Mouse (Mus musculus) T-helper 1 cell (primary cell): ENCODE data around the gene Mex3b.

Experiments used
- in situ Hi-C: fragments of 300-600 bp; cut with MboI, MseI; formaldehyde crosslinking; loops from one replicate; pipeline ENCODE4 v1.15.1; 2025; ENCODE audit warnings: high pct_unique_total_duplicates

The Mex3b gene

GRCm38 (mm10) chr7:82866486-82867270 is 455 bp upstream of the Mex3b start:
- in situ Hi-C loops = no loop called here

DNA sequence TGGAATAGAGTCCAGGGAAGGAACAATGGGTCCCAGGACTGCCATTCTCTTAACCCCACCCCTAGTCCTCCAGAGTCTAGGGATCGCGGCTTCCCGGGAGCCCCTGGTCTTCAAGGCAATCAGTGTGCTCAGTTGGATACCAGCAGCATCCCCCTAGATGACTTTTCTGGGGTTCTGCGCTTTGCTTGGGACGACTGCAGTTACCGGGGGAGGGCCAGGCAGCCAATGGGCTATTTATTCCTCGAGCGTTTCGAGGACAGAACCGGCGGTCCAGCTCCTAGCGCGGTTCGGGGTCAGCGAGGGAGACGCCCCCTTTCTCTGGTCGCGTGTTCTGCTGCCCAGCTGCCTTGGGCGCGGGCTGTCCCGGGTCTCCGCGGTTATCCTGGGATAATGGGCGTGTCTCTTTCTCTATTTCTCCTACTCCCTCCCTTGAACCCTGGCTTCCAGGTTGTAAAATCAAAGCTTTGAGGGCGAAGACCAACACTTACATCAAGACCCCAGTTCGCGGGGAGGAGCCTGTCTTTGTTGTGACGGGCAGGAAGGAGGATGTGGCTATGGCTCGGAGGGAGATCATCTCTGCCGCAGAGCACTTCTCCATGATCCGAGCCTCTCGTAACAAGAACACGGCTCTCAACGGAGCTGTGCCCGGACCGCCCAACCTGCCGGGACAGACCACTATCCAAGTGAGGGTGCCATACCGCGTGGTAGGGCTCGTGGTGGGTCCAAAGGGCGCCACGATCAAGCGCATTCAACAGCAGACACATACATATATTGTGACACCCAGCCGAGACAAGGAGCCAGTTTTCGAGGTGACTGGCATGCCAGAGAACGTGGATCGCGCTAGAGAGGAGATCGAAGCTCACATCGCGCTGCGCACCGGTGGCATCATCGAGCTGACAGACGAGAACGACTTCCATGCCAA is 1.4 kb downstream of the Mex3b start:
- in situ Hi-C loops = no loop called here

GRCm38 (mm10) chr7:82869231-82870147 is 2.4 kb downstream of the Mex3b start:
- in situ Hi-C loops = no loop called here

GRCm38 (mm10) chr7:82870148-82870513 is 3.0 kb downstream of the Mex3b start:
- in situ Hi-C loops = no loop called here

GRCm38 (mm10) chr7:82876551-82876950 is 9.4 kb downstream of the Mex3b start:
- in situ Hi-C loops = no loop called here

DNA sequence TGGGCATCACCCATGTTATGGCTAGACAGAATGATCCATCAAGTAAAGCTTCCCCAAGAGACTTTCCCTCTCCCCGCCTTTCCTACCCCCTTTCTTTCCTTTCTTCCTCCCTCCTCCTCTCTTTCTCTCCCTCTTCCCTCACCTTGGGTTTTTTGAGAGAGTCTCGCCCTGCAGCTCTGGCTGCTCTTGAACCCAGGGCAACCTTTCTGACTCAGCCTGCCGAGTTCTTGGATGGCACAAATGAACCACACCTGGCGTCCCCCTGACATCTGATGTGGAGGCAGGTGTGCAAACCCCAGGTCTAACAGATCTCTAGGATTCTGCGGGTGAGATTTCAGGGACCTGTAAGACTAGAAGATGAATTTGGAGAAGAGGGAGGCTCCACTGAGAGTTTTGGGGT is 12.9 kb downstream of the Mex3b start:
- in situ Hi-C loops = no loop called here

DNA sequence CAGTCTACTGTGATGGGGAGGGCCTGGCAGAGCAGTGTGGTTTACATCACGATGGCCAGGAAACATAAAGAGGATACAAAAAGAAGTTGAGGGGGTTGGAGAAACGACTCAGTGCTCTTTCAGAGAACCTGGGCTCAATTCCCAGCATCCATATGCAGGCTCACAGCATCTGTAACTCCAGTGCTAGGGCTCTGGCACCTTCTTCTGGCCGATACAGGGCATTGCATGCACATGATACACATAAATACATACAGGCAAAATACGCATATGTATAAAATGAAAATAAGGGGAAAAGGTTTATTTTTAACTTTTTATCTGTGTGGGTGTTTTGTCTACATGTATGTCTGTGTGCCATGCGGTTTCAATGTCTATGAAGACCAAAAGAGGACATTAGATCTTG is 13.6 kb downstream of the Mex3b start:
- in situ Hi-C loops = no loop called here

- in situ Hi-C loops = no loop called here
Observed at GRCm38 (mm10) chr7:82890317-82890850, 23.3 kb downstream of the Mex3b start.

DNA sequence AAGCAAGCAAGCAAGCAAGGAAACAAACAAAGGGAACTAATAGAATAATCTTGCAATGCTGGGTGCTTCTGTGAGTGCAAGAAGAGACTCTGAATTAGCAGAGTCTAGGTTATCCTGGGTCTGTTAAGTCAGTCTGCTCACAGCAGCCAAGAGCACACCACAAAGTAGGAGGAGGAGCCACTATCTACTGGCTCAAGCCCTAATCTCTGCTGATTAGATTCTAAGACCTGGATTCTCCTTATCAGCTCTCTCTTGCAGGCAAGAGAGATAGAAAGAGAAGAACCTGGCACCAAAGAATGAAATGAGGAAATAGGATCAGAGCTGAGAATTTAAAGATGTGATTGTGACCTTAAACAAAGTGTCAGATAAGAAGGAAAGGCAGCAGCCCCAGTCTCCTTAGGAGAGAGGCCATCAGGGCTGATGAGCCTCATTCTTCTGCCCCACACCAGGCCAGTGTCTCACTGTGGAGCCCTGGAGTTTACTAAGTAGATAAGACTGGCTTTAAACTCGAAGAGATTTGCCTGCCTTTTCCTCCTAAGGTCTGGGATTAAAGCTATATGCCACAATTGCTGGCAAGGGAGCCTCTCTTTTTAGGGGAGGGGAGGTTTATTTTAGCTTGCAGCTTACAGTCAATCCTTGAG is 23.9 kb downstream of the Mex3b start:
- in situ Hi-C loops = no loop called here

DNA sequence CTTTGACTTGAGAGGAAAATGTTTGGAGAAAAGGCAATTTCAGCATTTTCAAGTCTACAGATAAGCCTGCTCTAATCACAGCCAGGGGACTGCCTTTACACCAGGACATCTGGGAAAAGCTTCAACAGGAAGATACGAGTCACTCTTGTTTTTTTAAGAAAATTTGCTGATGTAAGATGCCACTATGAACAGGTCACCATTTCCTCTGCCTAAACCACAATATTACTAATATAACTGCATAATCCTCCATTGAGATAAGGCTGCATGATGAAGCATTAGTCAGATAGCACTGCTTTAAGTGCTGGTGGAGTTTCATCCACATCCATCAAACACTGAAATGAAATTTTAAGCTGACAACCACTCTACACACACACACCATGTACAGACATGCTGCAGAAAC is 27.2 kb downstream of the Mex3b start:
- in situ Hi-C loops = no loop called here

DNA sequence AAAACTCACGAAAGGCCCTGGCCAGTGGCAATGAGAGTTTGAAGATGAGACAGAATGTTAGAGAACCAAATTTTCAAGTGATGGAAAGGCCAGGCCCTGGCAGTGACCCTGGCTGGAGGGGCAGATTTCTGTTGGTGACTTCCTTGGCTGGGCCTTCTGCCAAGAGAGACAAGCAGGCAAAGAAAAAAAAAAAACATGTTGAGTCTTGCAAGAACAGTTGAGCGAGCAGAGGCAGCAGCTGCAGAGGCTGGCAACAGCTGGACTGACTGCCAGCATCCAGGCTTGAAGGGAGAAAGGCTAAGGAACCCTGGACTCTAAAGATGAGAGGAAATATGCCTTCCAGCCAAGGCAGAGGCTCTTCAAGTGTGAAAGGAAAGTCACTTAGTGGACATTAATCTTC is 28.5 kb downstream of the Mex3b start:
- in situ Hi-C loops = no loop called here

- in situ Hi-C loops = no loop called here
Observed at GRCm38 (mm10) chr7:82896750-82897149, 29.6 kb downstream of the Mex3b start.

- in situ Hi-C loops = no loop called here
Observed at GRCm38 (mm10) chr7:82899459-82900297, 32.5 kb downstream of the Mex3b start.

- in situ Hi-C loops = no loop called here
Observed at GRCm38 (mm10) chr7:82903006-82903405, 35.9 kb downstream of the Mex3b start.

- in situ Hi-C loops = no loop called here
Observed at GRCm38 (mm10) chr7:82905527-82905926, 38.4 kb downstream of the Mex3b start.

DNA sequence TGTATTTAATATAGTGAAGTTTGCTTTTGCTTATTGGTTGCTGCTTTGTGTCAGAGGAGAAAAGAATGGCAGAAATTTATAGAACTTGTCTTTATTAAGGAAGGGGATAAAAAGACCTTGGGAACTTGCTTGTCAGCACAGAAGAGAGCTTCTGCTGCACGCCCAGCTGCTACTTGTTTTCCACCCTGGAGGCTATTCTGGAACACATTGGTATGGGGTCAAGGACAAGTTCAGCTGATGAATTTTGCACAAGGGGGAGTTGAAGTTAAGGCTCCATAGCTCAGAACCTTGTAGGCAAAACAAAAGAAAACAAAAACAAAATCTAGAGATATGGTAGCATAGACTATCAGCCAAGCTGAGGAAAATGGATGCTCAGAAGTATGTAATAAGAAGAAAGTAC is 39.9 kb downstream of the Mex3b start:
- in situ Hi-C loops = no loop called here

- in situ Hi-C loops = no loop called here
Observed at GRCm38 (mm10) chr7:82910536-82911384, 43.6 kb downstream of the Mex3b start.

DNA sequence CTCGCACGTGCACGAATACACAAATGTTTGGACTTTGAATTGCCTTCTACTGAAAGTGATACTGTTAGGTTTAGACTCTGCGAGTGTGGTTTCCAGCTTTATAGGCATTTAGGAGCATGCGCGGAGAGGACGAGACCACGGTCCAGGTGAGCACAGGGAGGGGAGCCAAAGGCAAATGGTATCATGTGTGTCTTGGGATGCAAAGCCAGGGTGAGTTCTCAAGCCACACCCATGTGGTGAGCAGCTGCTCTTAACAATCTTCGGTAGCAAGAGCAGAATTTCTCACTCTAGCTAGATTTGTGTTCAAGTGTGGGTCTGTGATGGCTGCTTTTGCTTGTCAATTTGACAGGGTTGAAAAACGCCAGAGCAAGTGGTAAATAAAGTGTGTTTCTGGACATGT is 44.4 kb downstream of the Mex3b start:
- in situ Hi-C loops = no loop called here

DNA sequence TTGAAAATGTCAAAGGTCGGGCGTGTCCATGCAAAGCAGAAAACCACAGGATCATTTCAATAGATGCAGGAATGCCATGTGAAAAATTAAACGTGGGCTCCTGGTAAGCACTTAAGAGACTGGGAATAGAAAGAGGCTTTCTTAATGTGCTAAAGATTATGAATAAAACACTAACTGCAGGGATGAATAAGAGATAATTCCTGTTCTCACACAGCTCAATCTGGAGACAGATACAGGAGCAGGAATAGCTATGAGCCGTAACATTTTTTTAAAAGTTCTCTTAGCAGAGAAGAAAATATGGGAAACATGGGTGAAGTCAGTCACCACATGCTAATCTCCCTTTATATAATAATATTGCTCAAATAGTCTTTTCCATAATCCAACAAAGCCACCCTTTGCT is 47.2 kb downstream of the Mex3b start:
- in situ Hi-C loops = no loop called here
